Mouse (Mus musculus) brain, embryonic 14.5 days (tissue): ENCODE data around the gene Fam19a4.

Source experiments
- CTCF ChIP-seq: fragments of 200-500 bp; IDR thresholded peaks from 2 replicates; pipeline ENCODE4 v1.5.1; 2012; ENCODE audit warnings: inconsistent platforms, mild to moderate bottlenecking, moderate library complexity, borderline replicate concordance; ENCODE audit not compliant: insufficient read depth, insufficient read length; ENCODE audit errors: extremely low read depth
- POLR2A ChIP-seq: fragments of 200-500 bp; IDR thresholded peaks from 2 replicates; pipeline ENCODE4 v1.6.1; 2012; ENCODE audit warnings: mild to moderate bottlenecking, inconsistent platforms, borderline replicate concordance; ENCODE audit not compliant: poor library complexity, insufficient read depth, insufficient read length, severe bottlenecking; ENCODE audit errors: extremely low read depth

DNA sequence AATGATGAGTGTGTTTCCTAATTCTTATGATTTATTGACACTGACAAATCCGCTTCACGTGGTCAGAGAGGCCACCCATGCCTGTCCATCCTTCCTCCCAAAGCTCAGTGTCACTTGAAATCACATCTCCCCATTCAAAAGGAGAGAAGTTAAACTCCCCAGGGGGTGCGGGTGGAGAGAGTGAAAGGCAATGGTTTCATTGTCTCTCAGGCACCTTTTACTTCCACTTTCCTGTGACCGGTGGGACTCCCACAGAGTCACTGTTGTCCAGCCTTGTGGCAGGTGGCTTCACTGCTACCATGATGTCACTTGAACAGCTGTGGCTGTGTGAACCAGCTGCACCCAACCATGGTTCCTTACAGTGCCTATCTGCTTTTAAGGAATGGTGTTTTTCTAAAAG is 11.8 kb downstream of the Fam19a4 start:
- no peak for TF ChIP-seq POLR2A
- no peak for TF ChIP-seq CTCF
